Mouse (Mus musculus) cerebellum, adult 2 months (tissue): ENCODE data around the gene Tmem127. TPM values are rescaled to one million over a fixed set of nuclear protein-coding genes. Genes with fewer than 3 reads are reported as not detected.
"Not testable (repeated sequence)": the region's sequence is repeated elsewhere in the genome, so short reads cannot be mapped to it uniquely, and the experiment has no call there.

Experiments
- DNase-seq, 2 experiments: peaks; one replicate each; pipeline ENCODE4 v3.0.0; 2021
- H3K27ac ChIP-seq: fragments of 200-500 bp; 2 replicates; pipeline ENCODE4 v1.5.1; 2012; ENCODE audit warnings: low read length, control low read depth, inconsistent platforms; ENCODE audit not compliant: insufficient read depth
- H3K27me3 ChIP-seq: fragments of 200-500 bp; 2 replicates; pipeline ENCODE4 v1.6.1; 2012; ENCODE audit warnings: inconsistent platforms, mild to moderate bottlenecking, low read length, moderate library complexity; ENCODE audit not compliant: control insufficient read depth, insufficient read depth
- H3K4me1 ChIP-seq: fragments of 200-500 bp; 2 replicates; pipeline ENCODE4 v1.6.1; 2011; ENCODE audit warnings: low read length; ENCODE audit not compliant: control insufficient read depth, insufficient read depth
- H3K4me3 ChIP-seq: fragments of 200-500 bp; replicated peaks from 2 replicates; pipeline ENCODE3; 2011; ENCODE audit warnings: mild to moderate bottlenecking, low read depth, low read length, control low read depth; ENCODE audit not compliant: insufficient read depth
- CTCF ChIP-seq: fragments of 200-500 bp; IDR thresholded peaks from 2 replicates; pipeline ENCODE4 v1.5.1; 2011; ENCODE audit warnings: low read depth, mild to moderate bottlenecking, control low read depth, low read length, moderate library complexity, borderline replicate concordance; ENCODE audit not compliant: insufficient read depth
- POLR2A ChIP-seq: fragments of 200-500 bp; IDR thresholded peaks from 2 replicates; pipeline ENCODE4 v1.6.1; 2011; ENCODE audit warnings: low read length, control low read depth, borderline replicate concordance; ENCODE audit not compliant: insufficient read depth
- WGBS: fragments of 180-500 bp; shearing (Covaris S2); methylation state at CpG from one replicate; pipeline ENCODE4 v1.1.7; 2018; 5-methylcytosine and 5-hydroxymethylcytosine counted together
- polyA plus RNA-seq: library from polyadenylated mRNA; depleted of rRNA; stranded (reverse); fragments of >200 nt; gene quantifications from 2 replicates; pipeline ENCODE4 v1.2.3, GENCODE M21; 2012

Tmem127 gene
- polyA plus RNA-seq, 1 experiment, result 80.3 TPM

- peak; percentile 97 to 99 for DNase-seq
- Histone ChIP-seq H3K4me3 (peak within 1 kb of the TSS; percentile 89), H3K27ac (peak within 1 kb of the TSS; percentile 91), H3K27me3 (no peaks in the 10 kb centered on the region), H3K4me1 (no peaks in the 10 kb centered on the region; the same call in 1 of the 2 replicates)
- under 1% methylated on average over 49 of the region's 49 CpGs for WGBS
- TF ChIP-seq CTCF, result no peak
- peak; percentile 86 for TF ChIP-seq POLR2A
Measured at GRCm38 (mm10) chr2:127269491-127270299, 22.0 kb downstream of the Tmem127 start, which contains the start of gene Stard7. Gene Stard7 (plus strand): TSS chr2:127270218.

- Histone ChIP-seq H3K27ac (peak overlapping the region; percentile 91), H3K4me3 (peak overlapping the region; percentile 89), H3K4me1 (no peaks in the 10 kb centered on the region; the same call in 1 of the 2 replicates), H3K27me3 (no peaks in the 10 kb centered on the region)
- WGBS, result under 1% methylated on average over 75 of the region's 75 CpGs
- peak; percentile 88 to 92 for DNase-seq
- TF ChIP-seq POLR2A (peak; percentile 39), CTCF (no peak)
Measured at GRCm38 (mm10) chr2:127270300-127271041, 22.8 kb downstream of the Tmem127 start.

GRCm38 (mm10) chr2:127271042-127271515, 23.4 kb downstream of the Tmem127 start:
- Histone ChIP-seq H3K27me3 (no peaks in the 10 kb centered on the region), H3K4me1 (no peaks in the 10 kb centered on the region; the same call in 1 of the 2 replicates), H3K4me3 (peak overlapping the region; percentile 89), H3K27ac (peak overlapping the region; percentile 29; the same call in 1 of the 2 replicates)
- peak in 1 of 2 experiments; percentile 66 for DNase-seq
- TF ChIP-seq POLR2A (no peak), CTCF (no peak)
- 5% methylated on average over 8 of the region's 8 CpGs for WGBS

- not testable (repeated sequence) for DNase-seq, H3K4me1 ChIP-seq
- 84% methylated on average over 4 of the region's 4 CpGs for WGBS
Measured at GRCm38 (mm10) chr2:127272049-127272448, 24.3 kb downstream of the Tmem127 start.

GRCm38 (mm10) chr2:127272806-127273205, 25.1 kb downstream of the Tmem127 start:
- Histone ChIP-seq H3K27ac (no peak overlapping the region), H3K27me3 (no peaks in the 10 kb centered on the region), H3K4me1 (no peaks in the 10 kb centered on the region; the same call in 1 of the 2 replicates), H3K4me3 (no peak overlapping the region)
- WGBS, result 96% methylated on average over 3 of the region's 3 CpGs
- DNase-seq, result no peak
- TF ChIP-seq POLR2A (no peak), CTCF (no peak)

More at GRCm38 (mm10) chr2:127272049-127272448, 24.3 kb downstream of the Tmem127 start:
- H3K27ac ChIP-seq, H3K4me3 ChIP-seq, H3K27me3 ChIP-seq: not testable (repeated sequence)

GRCm38 (mm10) chr2:127274590-127274989, 26.9 kb downstream of the Tmem127 start:
- Histone ChIP-seq H3K27ac (no peak overlapping the region), H3K27me3 (no peaks in the 10 kb centered on the region), H3K4me3 (no peak overlapping the region), H3K4me1 (peaks cover 4% of the 10 kb centered on the region; the same call in 1 of the 2 replicates)
- no peak for DNase-seq
- TF ChIP-seq CTCF (no peak), POLR2A (no peak)
- 13% methylated on average over 2 of the region's 2 CpGs for WGBS

- DNase-seq, result no peak
- TF ChIP-seq CTCF (no peak), POLR2A (no peak)
- 59% methylated on average over 5 of the region's 5 CpGs for whole genome bisulfite sequencing
- H3K4me3 ChIP-seq, result no peak overlapping the region
- H3K27ac ChIP-seq, result no peak overlapping the region
- peaks cover 4% of the 10 kb centered on the region; the same call in 1 of the 2 replicates for H3K4me1 ChIP-seq
- H3K27me3 ChIP-seq, result no peaks in the 10 kb centered on the region
Measured at GRCm38 (mm10) chr2:127275551-127276320, 28.0 kb downstream of the Tmem127 start.
